Mouse (Mus musculus) erythroblast, embryonic 14.5 days (primary cell): ENCODE data around the gene Pecr. TPM values are rescaled to one million over a fixed set of nuclear protein-coding genes. Genes with fewer than 3 reads are reported as not detected.
"Not testable (repeated sequence)": the region's sequence is repeated elsewhere in the genome, so short reads cannot be mapped to it uniquely, and the experiment has no call there.

Experiments
- H3K27me3 ChIP-seq: 2 replicates; pipeline ENCODE4 v1.6.1; 2012; ENCODE audit warnings: inconsistent platforms; ENCODE audit not compliant: control insufficient read depth
- H3K36me3 ChIP-seq: 2 replicates; pipeline ENCODE4 v1.6.1; 2012; ENCODE audit warnings: mild to moderate bottlenecking, inconsistent platforms; ENCODE audit not compliant: control insufficient read depth
- H3K4me1 ChIP-seq: 2 replicates; pipeline ENCODE4 v1.6.1; 2012; ENCODE audit warnings: inconsistent platforms; ENCODE audit not compliant: control insufficient read depth
- H3K4me3 ChIP-seq: replicated peaks from 2 replicates; pipeline ENCODE3; 2012; ENCODE audit warnings: moderate library complexity, mild to moderate bottlenecking, inconsistent platforms
- H3K9me3 ChIP-seq: 2 replicates; pipeline ENCODE4 v1.6.1; 2012; ENCODE audit warnings: low read length, inconsistent platforms, mixed read lengths; ENCODE audit not compliant: control insufficient read depth
- GATA1 ChIP-seq: IDR thresholded peaks from 2 replicates; pipeline ENCODE4 v1.6.1; 2012; ENCODE audit warnings: low read length, inconsistent platforms, mixed read lengths
- TAL1 ChIP-seq: IDR thresholded peaks from 3 replicates; pipeline ENCODE4 v1.6.1; 2012; ENCODE audit warnings: low read length, inconsistent platforms, mixed read lengths
- polyA plus RNA-seq: library from polyadenylated mRNA; stranded (reverse); fragments of >175 nt; gene quantifications from 2 replicates; pipeline ENCODE4 v1.2.3, GENCODE M21; 2012

Pecr gene
- polyA plus RNA-seq, 1 experiment, result 0.28 TPM

DNA sequence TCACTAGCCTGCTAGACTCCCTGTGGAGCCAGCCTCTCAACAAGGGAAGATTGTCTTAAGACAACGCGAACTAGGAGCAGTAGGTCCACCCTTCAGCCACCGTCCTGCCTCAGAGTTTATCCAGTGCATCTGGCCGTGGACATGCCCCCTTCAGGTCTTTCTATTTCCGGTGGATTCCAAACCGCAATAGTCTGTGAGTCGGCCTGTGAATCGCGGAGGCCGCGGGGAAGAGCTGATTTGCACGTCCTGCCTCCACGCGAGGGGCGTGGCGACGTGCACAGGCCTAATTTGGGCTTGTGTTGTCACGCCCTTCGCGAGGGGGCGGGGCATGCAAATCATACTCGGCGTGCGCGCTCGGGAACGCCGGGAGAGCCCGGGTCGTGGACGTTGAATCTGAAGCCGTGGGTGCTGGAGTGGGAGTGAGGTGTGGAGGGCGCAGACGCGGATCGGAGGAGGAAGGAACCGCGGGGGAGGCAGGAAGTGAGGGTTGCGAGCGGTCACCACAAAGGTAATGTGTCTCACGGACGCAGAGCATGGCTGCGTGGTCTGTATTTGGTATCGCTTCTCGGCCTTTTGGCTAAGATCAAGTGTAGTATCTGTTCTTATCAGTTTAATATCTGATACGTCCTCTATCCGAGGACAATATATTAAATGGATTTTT is 40.3 kb downstream of the Pecr start:
- H3K9me3 ChIP-seq, result no peaks in the 10 kb centered on the region
- peaks cover 22% of the 10 kb centered on the region for H3K4me1 ChIP-seq
- H3K36me3 ChIP-seq, result no peaks in the 10 kb centered on the region
- no peak for TF ChIP-seq TAL1
- no peak for TF ChIP-seq GATA1
- H3K4me3 ChIP-seq, result peak overlapping the region; percentile 63
- no peaks in the 10 kb centered on the region for H3K27me3 ChIP-seq

DNA sequence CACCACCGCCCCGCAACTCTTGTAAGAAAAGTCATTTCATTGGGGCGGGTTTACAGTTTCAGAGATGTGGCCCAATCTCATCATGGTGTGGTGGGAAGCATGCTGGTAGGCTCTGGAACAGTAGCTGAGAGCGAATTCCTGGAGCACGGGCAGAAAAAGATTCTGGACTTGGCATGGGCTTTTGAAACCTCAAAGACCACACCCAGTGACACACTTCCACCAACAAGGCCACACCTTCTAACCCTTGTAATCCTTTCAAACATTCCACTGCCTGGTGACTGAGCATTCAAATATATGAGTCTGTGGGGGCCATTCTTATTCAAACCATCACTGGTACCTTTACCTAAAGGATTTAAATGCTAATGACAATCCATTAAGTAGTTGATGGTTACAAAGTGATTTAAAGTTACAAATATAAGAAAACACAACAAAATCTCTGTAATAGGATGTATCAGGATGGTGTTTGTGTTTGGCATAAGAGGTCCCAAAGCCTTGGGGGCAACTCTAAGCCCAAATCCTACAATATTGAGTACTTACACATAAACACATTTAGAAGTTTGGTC is 41.5 kb downstream of the Pecr start:
- Histone ChIP-seq H3K4me1 (peaks cover 22% of the 10 kb centered on the region), H3K36me3 (no peaks in the 10 kb centered on the region), H3K27me3 (peaks cover 10% of the 10 kb centered on the region), H3K9me3 (no peaks in the 10 kb centered on the region), H3K4me3 (no peak overlapping the region)
- TF ChIP-seq TAL1, result no peak

DNA sequence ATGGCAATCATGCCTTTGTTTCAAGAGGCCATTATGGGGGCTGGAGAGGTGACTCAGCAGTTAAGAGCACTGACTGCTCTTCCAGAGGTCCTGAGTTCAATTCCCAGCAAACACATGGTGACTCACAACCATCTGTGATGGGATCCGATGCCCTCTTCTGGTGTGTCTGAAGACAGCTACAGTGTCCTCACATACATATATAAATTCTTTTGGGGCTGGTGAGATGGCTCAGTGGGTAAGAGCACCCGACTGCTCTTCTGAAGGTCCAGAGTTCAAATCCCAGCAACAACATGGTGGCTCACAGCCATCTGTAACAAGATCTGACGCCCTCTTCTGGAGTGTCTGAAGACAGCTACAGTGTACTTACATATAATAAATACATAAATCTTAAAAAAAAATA is 45.0 kb downstream of the Pecr start:
- H3K36me3 ChIP-seq, result not testable (repeated sequence)

GRCm38 (mm10) chr1:72238016-72238580 is 46.0 kb downstream of the Pecr start:
- Histone ChIP-seq H3K27me3 (peaks cover 49% of the 10 kb centered on the region), H3K9me3 (no peaks in the 10 kb centered on the region), H3K4me3 (no peak overlapping the region), H3K36me3 (no peaks in the 10 kb centered on the region), H3K4me1 (peaks cover 7% of the 10 kb centered on the region)
- TF ChIP-seq TAL1 (no peak), GATA1 (no peak)

More for the DNA sequence above, 45.0 kb downstream of the Pecr start:
- not testable (repeated sequence) for H3K9me3 ChIP-seq, H3K4me3 ChIP-seq
- Histone ChIP-seq H3K4me1 (peaks cover 16% of the 10 kb centered on the region), H3K27me3 (peaks cover 43% of the 10 kb centered on the region)

- TF ChIP-seq GATA1, result no peak
- no peak for TF ChIP-seq TAL1
- H3K9me3 ChIP-seq, result no peaks in the 10 kb centered on the region
- H3K4me3 ChIP-seq, result no peak overlapping the region
- H3K4me1 ChIP-seq, result peaks cover 4% of the 10 kb centered on the region; the same call in 1 of the 2 replicates
- peaks cover 52% of the 10 kb centered on the region for H3K27me3 ChIP-seq
- no peaks in the 10 kb centered on the region for H3K36me3 ChIP-seq
Observed at GRCm38 (mm10) chr1:72237007-72237775, 46.9 kb downstream of the Pecr start.

DNA sequence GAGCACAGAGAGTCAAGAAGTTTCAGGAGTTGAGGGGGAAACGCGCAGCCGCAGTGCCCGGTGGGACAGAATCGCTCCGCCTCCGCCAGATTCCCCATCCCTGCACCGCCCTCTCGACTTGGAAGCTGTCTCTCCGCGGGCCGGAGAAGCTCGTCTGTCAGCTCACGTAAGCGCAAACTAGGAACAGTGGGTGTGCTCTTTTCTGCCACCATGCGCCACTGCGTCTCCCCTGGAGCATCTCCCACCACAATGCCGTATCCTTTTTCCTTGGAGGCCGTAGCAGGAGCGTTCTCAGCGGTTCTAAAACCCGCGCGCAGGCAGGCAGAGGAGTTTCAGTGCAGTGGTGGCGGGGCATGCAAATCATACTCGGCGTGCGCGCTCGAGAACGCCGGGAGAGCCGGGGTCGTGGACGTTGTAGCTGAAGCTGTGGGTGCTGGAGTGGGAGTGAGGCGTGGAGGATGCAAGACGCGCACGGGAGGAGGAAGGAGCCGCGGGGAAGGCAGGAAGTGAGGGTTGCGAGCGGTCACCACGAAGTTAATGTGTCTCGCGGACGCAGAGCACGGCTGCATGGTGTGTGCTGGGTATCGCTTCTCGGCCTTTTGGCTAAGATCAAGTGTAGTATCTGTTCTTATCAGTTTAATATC is 47.6 kb downstream of the Pecr start:
- Histone ChIP-seq H3K27me3 (peaks cover 52% of the 10 kb centered on the region), H3K4me3 (peak overlapping the region; percentile 52)
- not testable (repeated sequence) for H3K36me3 ChIP-seq, H3K4me1 ChIP-seq, H3K9me3 ChIP-seq

DNA sequence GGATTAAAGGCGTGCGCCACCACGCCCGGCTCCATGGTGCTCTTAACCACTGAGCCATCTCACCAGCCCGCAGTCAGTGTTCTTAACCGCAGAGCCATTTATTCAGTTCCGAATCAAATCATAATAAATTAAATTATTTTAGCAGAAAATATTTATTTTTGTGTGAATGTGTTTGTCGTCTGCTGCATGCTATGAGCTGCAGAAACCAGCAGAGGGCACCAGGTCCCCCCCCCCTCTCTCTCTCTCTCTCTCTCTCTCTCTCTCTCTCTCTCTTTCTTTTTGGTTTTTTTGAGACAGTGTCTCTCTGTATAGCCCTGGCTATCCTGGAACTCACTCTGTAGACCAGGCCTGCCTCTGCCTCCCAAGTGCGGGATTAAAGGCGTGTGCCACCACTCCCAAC is 51.5 kb downstream of the Pecr start:
- H3K9me3 ChIP-seq, H3K36me3 ChIP-seq, H3K4me3 ChIP-seq, H3K4me1 ChIP-seq: not testable (repeated sequence)
- H3K27me3 ChIP-seq, result peaks cover 42% of the 10 kb centered on the region

GRCm38 (mm10) chr1:72228974-72229373 is 55.1 kb downstream of the Pecr start:
- H3K4me3 ChIP-seq, result no peak overlapping the region
- no peaks in the 10 kb centered on the region; the same call in 1 of the 2 replicates for H3K9me3 ChIP-seq
- peaks cover 28% of the 10 kb centered on the region for H3K27me3 ChIP-seq
- H3K36me3 ChIP-seq, result no peaks in the 10 kb centered on the region
- TF ChIP-seq GATA1, result no peak
- TF ChIP-seq TAL1, result no peak
- H3K4me1 ChIP-seq, result peaks cover 12% of the 10 kb centered on the region

- Histone ChIP-seq H3K27me3 (peaks cover 30% of the 10 kb centered on the region), H3K4me3 (no peak overlapping the region), H3K36me3 (no peaks in the 10 kb centered on the region), H3K9me3 (no peaks in the 10 kb centered on the region; the same call in 1 of the 2 replicates), H3K4me1 (peaks cover 12% of the 10 kb centered on the region)
- TF ChIP-seq TAL1 (no peak), GATA1 (no peak)
Observed at GRCm38 (mm10) chr1:72227546-72227945, 56.6 kb downstream of the Pecr start.
